In the genomic region with DNA sequence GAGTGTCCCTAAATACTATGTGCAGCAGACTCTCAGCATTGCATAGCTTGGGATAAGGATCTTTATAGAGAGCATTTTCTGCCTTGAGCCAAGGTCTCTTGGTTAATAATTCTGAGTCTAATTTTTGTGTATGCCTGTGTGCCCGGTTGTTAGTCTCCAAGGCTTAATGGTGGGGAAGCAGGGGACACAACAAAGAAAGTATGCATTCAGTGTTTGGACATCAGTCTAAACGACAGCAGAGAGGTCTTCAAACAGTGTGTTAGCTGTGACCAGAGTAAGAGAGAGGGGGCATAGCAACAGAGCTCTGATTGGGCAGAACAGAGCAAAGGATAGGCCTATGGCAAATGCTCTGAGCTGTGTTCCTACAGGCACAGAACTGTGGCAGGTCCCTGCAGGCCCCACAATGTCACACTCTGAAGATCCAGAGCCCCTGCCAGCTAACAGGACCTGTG, we compare ENCODE assay signal across 9 mouse cellular contexts.
DNase-seq lines count a peak whose midpoint lies in the region; ATAC-seq lines count a peak whose summit lies in the region.
"Had no signal": no experiment of that assay in that cellular context is flagged by ENCODE, and none has a peak within 500 bp of the region (broad histone marks: within the 10 kb centered on the region; RNA-seq: fewer than 3 reads in every experiment).

No protein-coding gene starts in this region.

- H3K4me2 ChIP-seq in limb, embryonic 11.5 days (ENCODE audit: low read depth, severe bottlenecking), result no peak overlapping the region

- no peak overlapping the region for H3K9ac ChIP-seq in limb, embryonic 11.5 days (ENCODE audit: low read length)

- no peaks in the 10 kb centered on the region for H3K9me3 ChIP-seq in limb, embryonic 11.5 days (ENCODE audit: control insufficient read depth, low read length)

- no peak overlapping the region for H3K4me3 ChIP-seq in limb, embryonic 11.5 days (ENCODE audit: low read depth, low read length)

- no peak overlapping the region for H3K27ac ChIP-seq in limb, embryonic 11.5 days (replicated peaks; ENCODE audit: low read depth, low read length)

- DNase-seq in cerebellum, postnatal 10 days, result peak; percentile 67 to 71
- DNase-seq in urinary bladder, postnatal 25 days (ENCODE audit: low spot score), result peak; percentile 17
- DNase-seq in urinary bladder, postnatal 10 days (ENCODE audit: low spot score), result no peak
- DNase-seq in limb, embryonic 11.5 days (ENCODE audit: low spot score), result no peak
- peak; percentile 39 to 48 for DNase-seq in urinary bladder, postnatal 36 days (ENCODE audit: low spot score in 2 of 2)
- DNase-seq: gastrocnemius, postnatal 10 days had no signal

- 0 out of 2 replicates have a peak, but pooled peaks cover 2% of the 10 kb centered on the region for H3K4me1 ChIP-seq in limb, embryonic 11.5 days (ENCODE audit: control insufficient read depth, insufficient read depth, low read length)

- no peak for ATAC-seq in cerebellum, adult (ENCODE audit: insufficient number of reproducible peaks, low FRiP score, low TSS enrichment)
- peak; percentile 82 for ATAC-seq in limb, embryonic 11.5 days (ENCODE audit: insufficient number of reproducible peaks, low FRiP score, low TSS enrichment, low read depth)
- no peak for ATAC-seq in CD4-positive, CD25-positive, alpha-beta regulatory T cell, adult 4 months
- ATAC-seq in megakaryocyte, adult 5-6 weeks (ENCODE audit: poor library complexity, severe bottlenecking), result no peak

- H3K36me3 ChIP-seq in limb, embryonic 11.5 days (ENCODE audit: control insufficient read depth, insufficient read depth, low read length), result no peaks in the 10 kb centered on the region

- H3K27me3 ChIP-seq in limb, embryonic 11.5 days (ENCODE audit: control insufficient read depth, insufficient read depth, low read length), result no peaks in the 10 kb centered on the region

- 41% methylated on average over 2 of the region's 2 CpGs for WGBS in limb, embryonic 11.5 days

Comparison
In these comparisons a context has a peak if more than half of its experiments do, and no peak if none do; other contexts are left out.
1. DNase-seq: peak in cerebellum, postnatal 10 days (2 of 2), urinary bladder, postnatal 25 days (single experiment) and urinary bladder, postnatal 36 days (2 of 2); none in urinary bladder, postnatal 10 days (single experiment) and limb, embryonic 11.5 days (single experiment).